Mouse (Mus musculus) heart, adult 18-20 months (tissue): ENCODE data around the gene Gm17509. TPM values are rescaled to one million over a fixed set of nuclear protein-coding genes. Genes with fewer than 3 reads are reported as not detected.
"Not testable (repeated sequence)": the region's sequence is repeated elsewhere in the genome, so short reads cannot be mapped to it uniquely, and the experiment has no call there.

ENCODE experiments used
- DNase-seq, 2 experiments: peaks; one replicate each; pipeline ENCODE4 v3.0.0; 2021 to 2022; ENCODE audit warnings: mixed read lengths in 1 of 2
- total RNA-seq, 2 experiments: library from RNA; stranded (reverse); gene quantifications; 2 replicates each; pipeline ENCODE4 v1.2.3; 2021

Gm17509 gene
- total RNA-seq, 2 experiments from 2014 or later = not detected

GRCm38 (mm10) chr13:117206066-117206465, 14.8 kb downstream of the Gm17509 start:
- DNase-seq = no peak

GRCm38 (mm10) chr13:117204685-117205084, 16.2 kb downstream of the Gm17509 start:
- no peak for DNase-seq

- DNase-seq = peak in 1 of 2 experiments; percentile 32
Observed at GRCm38 (mm10) chr13:117202755-117203471, 18.0 kb downstream of the Gm17509 start.

GRCm38 (mm10) chr13:117198402-117199083, 22.3 kb downstream of the Gm17509 start:
- peak; percentile 42 to 85 for DNase-seq

- no peak for DNase-seq
Observed at GRCm38 (mm10) chr13:117197666-117198065, 23.2 kb downstream of the Gm17509 start.

- DNase-seq = no peak
Observed at GRCm38 (mm10) chr13:117195569-117196495, 25.0 kb downstream of the Gm17509 start.

- no peak for DNase-seq
Observed at GRCm38 (mm10) chr13:117193422-117193983, 27.4 kb downstream of the Gm17509 start.

- no peak for DNase-seq
Observed at GRCm38 (mm10) chr13:117192161-117192560, 28.7 kb downstream of the Gm17509 start.

GRCm38 (mm10) chr13:117185329-117185728, 35.5 kb downstream of the Gm17509 start:
- no peak for DNase-seq

- DNase-seq = no peak
Observed at GRCm38 (mm10) chr13:117183288-117183687, 37.6 kb downstream of the Gm17509 start.

- not testable (repeated sequence) for DNase-seq
Observed at GRCm38 (mm10) chr13:117180912-117181311, 40.0 kb downstream of the Gm17509 start.

Other genes with a start within 250 kb of the Gm17509 start
- 1 to 10 TPM; 8.1 to 9.0 TPM for gene Parp8, start 195.5 kb downstream of the Gm17509 start, total RNA-seq
- 10 to 100 TPM; 12.0 to 14.3 TPM for gene Emb, start 12.5 kb downstream of the Gm17509 start, total RNA-seq